Mouse (Mus musculus) megakaryocyte-erythroid progenitor cell, adult 5-6 weeks (primary cell): ENCODE data around the gene Por. TPM values are rescaled to one million over a fixed set of nuclear protein-coding genes. Genes with fewer than 3 reads are reported as not detected.
A peak's percentile ranks its signal among the peaks of the same experiment; 100 is the strongest.

Experiments used
- ATAC-seq: replicated peaks from 2 replicates; pipeline ENCODE4 v1.8.0; 2016; ENCODE audit warnings: mild to moderate bottlenecking, inconsistent platforms; ENCODE audit not compliant: severe bottlenecking, poor library complexity, low FRiP score, low TSS enrichment
- total RNA-seq, 2 experiments: library from RNA; stranded (forward) in 1 of 2; stranded (reverse) in 1 of 2; fragments of 200-1000, 215-1000 nt in 1 of 2; fragments of >200 nt in 1 of 2; fragmentation: Nextera tagmentation in 1 of 2; gene quantifications; 2 replicates each; pipeline ENCODE4 v1.2.3; 2014 to 2017

Por gene
- total RNA-seq, 2 experiments from 2014 or later = 49.6 to 58.7 TPM

DNA sequence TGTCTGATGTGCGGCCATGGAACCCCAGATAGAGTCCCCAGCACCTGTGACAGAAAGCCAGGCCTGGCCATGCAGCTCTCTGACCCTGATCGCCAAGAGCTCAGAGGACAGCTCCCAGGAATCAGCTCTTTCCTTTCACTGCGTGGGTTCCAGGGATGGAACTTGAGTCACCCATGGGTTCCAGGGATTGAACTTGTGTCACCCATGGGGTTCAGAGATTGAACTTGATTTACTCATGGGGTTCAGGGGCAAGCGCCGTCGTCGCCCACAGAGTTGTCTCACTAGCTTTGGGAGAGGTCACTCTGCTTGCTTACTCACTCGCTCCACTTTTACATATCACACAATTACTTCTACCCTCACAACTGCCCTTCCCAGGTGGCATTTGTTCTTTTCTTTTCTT is 51.2 kb downstream of the Por start:
- no peak for ATAC-seq

DNA sequence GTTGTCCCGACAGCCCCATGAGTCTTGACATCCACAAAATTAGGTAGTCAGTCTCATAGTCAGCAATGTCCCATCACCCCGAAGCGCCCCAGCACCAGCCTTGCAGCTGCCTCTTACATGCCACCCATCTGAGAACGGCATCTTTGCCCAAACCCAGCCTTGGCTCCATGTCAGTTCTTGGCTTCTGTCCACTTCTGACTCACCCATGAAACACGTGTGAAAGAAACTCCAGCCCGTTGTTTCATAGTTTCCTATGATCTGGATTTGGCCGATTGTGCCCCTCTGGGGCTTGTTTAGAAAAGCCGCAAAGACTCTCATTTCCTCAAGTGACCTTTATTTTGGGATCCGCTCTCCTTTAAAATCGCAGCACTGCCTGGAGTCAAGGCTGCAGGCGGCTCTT is 52.3 kb downstream of the Por start:
- ATAC-seq = no peak

DNA sequence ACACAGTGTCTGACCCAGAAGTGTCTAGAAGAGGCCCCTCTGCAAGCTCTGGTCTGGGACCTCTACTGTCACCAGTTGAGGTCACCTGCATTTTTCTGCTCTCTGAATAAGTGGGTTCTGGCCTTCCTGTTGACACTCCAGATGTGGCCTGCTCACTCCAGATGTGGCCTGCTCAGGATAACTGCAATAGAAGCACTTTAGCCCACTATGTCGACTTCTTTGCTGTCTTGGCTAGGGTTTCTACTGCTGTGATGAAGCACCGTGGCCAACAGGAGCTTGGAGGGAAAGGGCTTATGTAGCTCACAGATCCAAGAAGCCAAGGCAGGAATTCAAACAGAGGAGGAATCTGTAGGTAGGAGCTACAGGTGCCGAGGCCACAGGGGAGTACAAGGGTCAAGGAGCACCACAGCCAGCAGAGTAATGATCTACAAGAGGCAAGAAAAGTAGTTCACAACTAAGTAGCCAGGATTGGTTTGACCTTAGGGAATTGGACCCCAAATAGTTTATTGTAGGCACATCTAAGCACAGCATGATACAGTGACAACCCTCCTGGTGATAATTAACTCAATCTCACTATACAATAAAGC is 53.4 kb downstream of the Por start:
- ATAC-seq = no peak

DNA sequence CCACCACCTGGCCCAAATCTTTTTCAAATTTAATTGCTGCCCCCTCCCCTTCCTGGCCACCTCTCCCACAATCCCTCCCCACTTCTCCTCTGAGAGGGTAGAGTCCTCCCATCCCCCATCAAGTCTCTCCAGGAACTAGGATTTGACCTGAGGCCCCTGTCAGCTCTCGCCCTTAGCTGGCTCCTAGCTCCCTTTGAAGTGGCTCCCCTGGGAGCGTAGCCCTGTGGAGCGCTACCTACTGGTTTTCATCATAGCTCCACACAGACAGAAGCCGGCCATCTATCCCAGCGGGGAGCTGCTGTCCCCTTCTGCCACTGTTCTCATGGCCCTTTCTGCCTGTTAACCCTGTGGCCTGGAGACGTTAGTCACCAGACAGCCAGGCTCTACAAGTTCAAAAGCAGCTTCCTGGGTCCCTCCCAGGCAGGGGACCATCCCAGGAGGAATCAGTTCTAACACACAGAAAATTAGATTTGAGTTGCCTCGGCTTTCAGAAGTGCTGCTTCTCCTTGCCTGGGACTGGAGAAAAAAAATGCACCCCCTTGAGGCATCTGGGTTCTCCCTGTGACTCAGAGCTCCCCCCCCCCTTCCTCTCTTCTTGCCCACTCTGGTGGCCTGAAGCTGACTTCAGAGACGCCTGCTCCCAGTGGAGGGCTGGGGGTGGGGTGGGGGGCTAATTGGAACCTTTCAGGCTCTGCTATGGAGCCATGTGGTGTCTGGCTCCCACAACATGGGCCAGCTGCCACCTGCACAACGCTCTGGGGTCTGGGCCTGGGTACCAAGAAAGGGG is 54.9 kb downstream of the Por start:
- ATAC-seq = no peak

DNA sequence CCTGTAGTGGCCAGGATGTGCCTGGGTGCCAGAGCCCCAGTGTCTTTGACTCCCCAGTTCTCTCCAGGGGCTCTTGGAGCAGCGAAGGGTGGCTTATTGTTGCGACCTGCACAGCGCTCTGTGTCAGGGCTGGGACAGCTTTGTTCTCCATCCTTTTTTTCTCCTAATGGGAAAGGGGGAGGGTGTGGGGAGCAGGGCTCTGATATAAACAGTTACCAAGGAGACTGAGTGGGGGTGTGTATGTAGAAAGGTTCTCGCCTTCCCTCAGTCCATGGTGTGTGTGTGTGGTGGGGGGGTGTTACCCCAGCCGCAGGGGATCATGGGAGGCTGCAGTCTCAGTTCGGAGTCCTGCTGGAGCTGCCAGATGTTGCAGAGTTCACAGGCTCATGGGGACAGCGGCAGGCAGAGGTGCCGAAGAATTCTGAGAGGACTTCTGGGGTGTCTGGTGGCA is 55.6 kb downstream of the Por start:
- ATAC-seq = no peak

DNA sequence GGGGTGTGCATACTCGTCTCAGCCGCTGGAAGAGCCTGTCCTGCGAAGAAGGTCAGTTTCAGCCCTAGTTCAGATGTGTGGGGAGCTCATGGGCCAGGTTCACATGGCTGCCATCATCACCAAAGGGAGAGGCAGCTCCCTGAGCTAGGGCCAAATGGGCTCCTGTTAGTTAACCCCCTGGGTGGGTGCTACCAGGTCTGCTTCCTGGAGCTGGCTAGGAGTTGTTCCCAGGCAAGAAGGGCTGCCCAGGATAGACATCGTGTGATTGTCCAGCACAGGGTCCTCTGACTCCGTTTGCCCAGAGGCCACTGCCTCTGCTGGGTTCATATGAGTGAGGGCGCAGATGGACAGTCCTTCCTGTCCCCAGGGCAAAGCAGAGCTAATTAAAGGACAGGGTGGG is 56.2 kb downstream of the Por start:
- ATAC-seq = no peak

DNA sequence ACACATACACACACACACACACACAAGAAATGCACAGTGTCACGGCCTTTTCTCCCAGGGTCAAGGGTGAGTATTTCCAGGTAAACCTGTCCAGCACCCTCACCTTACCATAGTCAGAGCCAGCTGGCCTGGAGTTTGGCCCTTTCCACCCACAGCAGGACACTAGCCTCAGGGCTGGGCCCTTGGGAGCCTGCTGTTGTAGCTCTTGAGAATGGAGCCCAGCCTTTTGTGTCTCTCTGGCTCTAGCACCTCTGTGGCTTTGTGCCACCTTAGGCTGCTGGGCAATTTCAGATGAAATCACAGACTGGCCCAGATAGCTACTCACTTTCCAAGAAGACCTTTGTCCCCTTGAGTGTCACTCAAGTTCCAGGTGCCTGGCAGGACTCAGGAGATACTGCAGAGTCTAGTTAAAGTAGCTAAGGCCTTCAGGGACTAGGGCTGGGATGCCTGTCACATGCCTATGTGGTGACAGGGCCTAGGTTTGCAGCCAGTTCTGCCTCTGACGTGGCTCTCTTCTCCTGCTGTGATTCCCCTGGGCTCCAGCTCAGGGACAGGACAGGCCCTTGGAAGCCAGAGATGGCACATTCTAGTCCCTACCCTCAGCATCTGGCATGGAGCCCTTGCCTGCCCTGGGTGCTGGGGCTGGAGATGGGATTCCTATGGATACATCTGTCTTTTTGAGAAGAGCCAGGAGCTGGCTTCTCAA is 57.0 kb downstream of the Por start:
- no peak for ATAC-seq

DNA sequence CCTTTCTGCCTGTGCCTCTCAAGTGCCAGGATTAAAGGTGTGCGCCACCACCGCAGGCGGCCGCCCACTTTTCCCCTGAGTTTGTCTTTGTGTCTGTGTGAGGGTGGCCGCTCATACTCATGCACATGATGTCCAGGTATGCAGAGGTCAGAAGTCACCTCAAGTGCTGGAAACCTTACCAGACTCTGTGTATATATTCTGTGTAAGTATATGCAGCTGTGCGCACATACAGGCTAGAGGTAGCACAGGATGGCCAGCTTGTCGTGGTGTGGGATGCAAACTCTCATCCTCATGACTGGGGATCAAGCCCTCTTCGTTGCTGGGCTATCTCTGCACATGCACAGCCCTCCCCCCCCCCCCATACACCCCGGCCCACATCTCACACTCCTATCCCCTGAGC is 58.0 kb downstream of the Por start:
- no peak for ATAC-seq

DNA sequence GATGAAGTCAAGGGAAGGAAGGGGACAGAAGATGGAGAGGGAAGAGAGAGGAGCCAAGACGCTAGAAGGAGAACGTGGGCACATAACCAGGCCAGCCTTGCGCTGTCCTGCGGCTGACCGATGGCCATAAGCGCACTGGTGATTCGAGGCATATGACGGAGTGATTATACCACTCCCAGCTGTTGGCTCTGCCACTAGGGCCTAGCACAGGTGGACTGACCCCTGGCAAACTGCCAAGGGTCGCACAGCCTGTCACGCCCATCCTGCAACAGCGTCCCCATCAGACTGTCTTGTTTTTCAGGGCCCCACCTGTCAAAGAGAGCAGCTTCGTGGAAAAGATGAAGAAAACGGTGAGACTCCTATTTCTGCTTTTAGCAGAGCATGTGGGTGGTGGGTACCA is 58.5 kb downstream of the Por start:
- no peak for ATAC-seq

DNA sequence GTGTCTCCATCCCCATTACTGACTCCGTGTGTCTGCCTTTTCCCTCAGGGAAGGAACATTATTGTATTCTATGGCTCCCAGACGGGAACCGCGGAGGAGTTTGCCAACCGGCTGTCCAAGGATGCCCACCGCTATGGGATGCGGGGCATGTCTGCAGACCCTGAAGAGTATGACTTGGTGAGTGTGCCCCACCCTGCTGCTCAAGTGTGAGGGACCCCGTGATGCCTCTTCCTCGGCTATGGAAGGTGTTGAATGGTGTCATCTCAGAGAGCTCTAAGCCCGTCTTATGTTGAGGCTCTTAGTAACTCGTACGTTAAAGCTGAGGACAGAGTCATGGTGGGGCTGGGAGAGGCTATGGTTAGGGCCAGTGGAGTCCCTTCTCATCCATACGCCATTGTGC is 59.5 kb downstream of the Por start:
- ATAC-seq = no peak

DNA sequence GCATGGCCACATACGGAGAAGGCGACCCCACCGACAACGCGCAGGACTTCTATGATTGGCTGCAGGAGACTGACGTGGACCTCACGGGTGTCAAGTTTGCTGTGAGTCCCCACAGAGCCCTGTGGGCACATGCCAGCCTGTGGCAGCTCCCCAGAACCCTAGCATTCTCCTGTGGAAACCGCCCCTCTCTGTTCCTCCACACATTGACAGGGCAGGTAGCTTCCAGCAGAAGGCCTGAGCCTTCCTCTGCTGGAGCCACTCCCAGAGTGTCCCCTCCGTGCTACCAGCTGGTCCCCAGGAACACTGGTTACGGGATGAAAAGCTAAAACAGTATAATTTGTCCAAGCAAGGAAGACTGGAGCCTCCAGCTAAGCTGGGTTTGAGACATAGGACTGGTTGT is 60.4 kb downstream of the Por start:
- ATAC-seq = no peak

DNA sequence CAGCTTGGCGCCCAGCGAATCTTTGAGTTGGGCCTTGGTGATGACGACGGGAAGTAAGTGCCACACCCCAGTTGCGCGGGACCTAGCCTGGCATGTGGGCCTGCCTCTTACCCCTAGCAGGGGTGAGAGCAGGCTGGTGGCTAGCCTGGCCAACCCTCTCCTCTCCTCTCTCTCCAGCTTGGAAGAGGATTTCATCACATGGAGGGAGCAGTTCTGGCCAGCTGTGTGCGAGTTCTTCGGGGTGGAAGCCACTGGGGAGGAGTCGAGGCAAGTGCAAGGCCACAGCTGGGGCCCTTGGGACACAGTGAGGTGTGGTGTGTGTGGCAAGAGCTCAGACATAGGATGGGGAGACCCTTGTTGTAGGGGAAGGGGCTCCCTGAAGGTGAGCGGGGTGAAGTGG is 61.1 kb downstream of the Por start:
- ATAC-seq = no peak

DNA sequence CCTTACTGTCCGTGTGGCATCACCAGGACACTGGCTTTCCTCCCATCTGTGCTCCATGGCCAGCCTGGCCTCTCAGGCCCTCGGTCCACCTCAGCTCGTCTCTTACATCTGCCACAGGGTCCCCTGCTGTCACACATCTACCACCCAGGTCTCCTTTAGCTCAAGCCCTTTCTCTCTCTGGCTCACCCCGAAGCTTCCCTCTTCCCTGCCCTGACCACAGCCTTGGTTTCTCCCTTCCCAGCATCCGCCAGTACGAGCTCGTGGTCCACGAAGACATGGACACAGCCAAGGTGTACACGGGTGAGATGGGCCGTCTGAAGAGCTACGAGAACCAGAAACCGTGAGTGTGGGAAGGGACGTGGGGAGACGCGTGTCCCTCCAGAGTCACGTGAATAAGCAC is 61.5 kb downstream of the Por start:
- ATAC-seq = no peak

DNA sequence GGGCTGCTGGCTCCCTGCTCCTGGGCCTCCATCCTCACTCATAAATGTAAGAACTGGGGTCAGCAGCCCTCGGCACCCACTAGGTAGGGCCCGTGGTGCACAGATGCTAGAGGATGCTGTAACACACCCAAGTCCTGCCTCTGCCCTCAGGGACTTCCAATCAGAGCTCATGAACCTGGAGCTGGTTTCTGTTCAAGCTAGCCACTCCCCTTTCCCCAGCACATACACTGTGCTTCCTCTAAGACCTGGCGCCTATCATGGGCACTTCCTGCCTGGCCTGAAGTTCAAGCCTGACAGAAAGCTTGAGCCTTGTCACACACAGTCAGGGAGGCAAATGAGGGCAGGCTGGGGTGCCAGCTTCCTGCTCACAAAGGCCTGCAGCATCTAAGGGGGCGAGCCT is 63.2 kb downstream of the Por start:
- ATAC-seq = no peak

DNA sequence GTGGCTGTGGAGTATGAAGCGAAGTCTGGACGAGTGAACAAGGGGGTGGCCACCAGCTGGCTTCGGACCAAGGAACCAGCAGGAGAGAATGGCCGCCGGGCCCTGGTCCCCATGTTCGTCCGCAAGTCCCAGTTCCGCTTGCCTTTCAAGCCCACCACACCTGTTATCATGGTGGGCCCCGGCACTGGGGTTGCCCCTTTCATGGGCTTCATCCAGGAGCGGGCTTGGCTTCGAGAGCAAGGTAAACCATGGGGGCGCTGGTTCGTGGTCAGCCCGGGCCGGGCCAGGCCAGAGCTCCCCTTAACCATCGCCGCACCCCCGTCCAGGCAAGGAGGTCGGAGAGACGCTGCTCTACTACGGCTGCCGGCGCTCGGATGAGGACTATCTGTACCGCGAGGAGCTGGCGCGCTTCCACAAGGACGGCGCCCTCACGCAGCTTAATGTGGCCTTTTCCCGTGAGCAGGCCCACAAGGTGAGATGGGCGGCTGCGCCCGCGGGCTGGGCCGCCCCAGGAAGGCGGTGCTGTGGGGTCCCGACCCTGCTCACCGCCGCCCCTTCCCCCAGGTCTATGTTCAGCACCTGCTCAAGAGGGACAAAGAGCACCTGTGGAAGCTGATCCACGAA is 64.3 kb downstream of the Por start:
- ATAC-seq = no peak

DNA sequence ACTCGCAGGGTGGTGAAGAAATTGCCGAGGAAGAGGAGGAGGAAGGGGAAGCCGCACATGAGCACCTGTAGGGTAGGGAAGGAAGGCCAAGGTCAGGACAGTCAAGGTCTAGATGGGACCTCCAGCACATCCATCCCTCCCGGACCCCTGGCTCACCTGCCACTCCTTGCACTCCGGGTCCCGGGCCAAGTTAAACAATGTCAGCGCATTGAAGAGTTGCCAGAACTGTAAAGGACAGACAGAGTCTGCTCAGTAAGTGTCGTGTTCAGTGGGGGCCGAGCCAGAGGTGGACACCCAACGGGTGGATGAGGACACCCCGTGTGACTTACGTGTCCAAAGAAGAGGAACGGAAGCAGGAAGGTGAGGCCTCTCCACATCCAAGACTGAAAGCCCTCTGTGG is 65.9 kb downstream of the Por start:
- ATAC-seq = no peak

DNA sequence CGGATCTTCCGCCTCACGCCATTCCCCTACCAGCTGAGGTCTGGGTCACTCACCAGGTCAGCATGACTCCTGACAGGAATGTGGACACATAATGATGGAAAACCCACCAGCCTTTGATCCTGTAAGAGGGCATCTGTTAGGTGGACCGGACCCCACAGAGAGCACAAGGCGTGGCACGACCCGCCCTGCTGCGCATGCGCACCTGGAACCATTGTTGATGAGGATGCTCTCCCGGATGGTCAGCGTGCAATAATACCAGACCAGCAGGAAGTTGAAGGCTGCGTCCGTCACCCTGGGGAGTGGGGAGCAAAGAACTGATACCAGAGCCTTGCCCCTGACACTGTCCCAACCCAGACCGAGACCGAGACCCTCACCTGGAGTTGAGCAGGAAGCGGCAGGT is 66.7 kb downstream of the Por start:
- no peak for ATAC-seq

DNA sequence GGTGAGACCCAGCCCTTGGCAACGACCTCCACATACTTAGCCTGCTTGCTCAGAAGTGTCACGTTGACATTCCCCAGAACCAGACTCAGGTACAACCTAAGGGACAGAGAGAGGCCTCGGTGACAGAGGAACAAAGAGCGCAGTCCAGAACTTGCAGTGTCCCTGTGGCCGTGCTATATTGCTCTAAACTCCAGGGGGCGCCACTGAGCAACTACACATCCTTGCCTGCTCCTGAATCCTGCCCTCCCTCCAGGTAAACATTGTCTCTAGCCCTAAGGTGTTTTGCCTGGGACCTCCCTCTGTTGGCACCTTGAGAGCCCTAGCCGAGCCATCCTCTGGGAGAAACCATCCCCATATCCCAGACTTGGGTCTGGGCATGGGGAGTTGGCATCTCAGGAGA is 67.3 kb downstream of the Por start:
- 0 out of 2 replicates have a peak, but pooled peaks have one; percentile 39 for ATAC-seq

DNA sequence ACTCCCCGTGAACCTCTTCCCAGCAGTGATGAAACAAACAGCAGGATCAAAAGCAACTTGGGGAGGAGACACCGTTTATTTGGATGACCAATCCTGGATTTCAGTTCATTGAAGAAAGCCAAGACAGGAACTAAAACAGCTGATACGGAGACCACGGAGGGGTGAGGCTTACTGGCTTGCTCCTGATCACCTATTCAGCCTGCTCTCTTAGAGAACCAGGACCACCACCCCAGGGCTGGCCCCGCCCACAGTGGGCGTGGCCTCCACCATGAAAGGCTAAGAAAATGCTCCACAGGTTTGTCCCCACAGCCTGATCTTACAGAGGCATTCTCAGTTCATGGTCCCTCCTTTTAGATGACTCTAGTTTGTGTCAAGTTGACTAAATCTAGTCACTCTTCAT is 68.4 kb downstream of the Por start:
- ATAC-seq = no peak

DNA sequence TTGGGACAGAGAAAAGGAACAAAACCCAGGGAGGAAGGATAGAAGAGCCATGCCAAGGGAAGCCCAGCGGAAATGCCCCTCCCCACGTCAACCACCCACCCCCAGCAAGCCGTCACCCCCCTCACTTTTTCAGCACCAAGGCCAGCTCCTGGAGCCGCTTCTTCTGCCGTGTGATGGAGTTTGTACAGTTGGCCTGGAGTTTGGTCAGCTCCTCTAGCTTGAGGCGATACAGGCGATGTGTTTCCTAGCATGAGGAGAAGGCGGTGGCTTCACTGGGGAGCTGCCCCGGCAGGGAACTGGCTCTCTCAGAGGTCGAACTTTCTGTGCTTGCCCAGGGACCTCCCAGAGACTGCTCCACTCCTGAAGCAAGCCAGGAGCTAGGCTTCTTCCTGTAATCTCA is 72.3 kb downstream of the Por start:
- ATAC-seq = no peak
